Mouse (Mus musculus): ENCODE data around the gene Cytl1. TPM values are rescaled to one million over a fixed set of nuclear protein-coding genes. Genes with fewer than 3 reads are reported as not detected.
A peak's percentile ranks its signal among the peaks of the same experiment; 100 is the strongest.

Gene Cytl1
- 4.4 and 8.1 TPM in 2 replicates for polyA plus RNA-seq (2016; fragmentation: Nextera tagmentation; extraction: Ambion mirVana)

- no peak within 1 kb of the TSS for H3K27ac ChIP-seq
Measured at GRCm38 (mm10) chr5:37735224-37735623, at the start of gene Cytl1. TSS of gene Cytl1 (plus strand) at chr5:37735519.

GRCm38 (mm10) chr5:37692759-37693158 is 42.6 kb upstream of the Cytl1 start:
- H3K4me3 ChIP-seq, result no peak overlapping the region
- H3K27ac ChIP-seq, result no peak overlapping the region
- H3K27me3 ChIP-seq, result no peaks in the 10 kb centered on the region
- no peak overlapping the region for H3K4me2 ChIP-seq (replicated peaks)
- WGBS, result 80% methylated on average over 3 of the region's 3 CpGs
- H3K36me3 ChIP-seq, result no peaks in the 10 kb centered on the region
- H3K9me3 ChIP-seq, result no peaks in the 10 kb centered on the region
- ATAC-seq (ENCODE audit: insufficient number of reproducible peaks, insufficient read depth, low FRiP score, low TSS enrichment), result no peak
- H3K9ac ChIP-seq, result no peak overlapping the region
- H3K4me1 ChIP-seq, result no peaks in the 10 kb centered on the region

More at GRCm38 (mm10) chr5:37735224-37735623, at the start of gene Cytl1:
- 0 out of 2 replicates have a peak, but pooled peaks cover 5% of the 10 kb centered on the region for H3K9me3 ChIP-seq
- H3K4me3 ChIP-seq, result no peak within 1 kb of the TSS
- H3K27me3 ChIP-seq, result no peaks in the 10 kb centered on the region
- H3K36me3 ChIP-seq, result no peaks in the 10 kb centered on the region
- peaks cover 5% of the 10 kb centered on the region for H3K4me1 ChIP-seq
- H3K9ac ChIP-seq, result no peak within 1 kb of the TSS
- no peak for ATAC-seq (ENCODE audit: insufficient number of reproducible peaks, insufficient read depth, low FRiP score, low TSS enrichment)
- 42% methylated on average over 5 of the region's 5 CpGs for WGBS
- H3K4me2 ChIP-seq (replicated peaks), result no peak within 1 kb of the TSS

- no peaks in the 10 kb centered on the region for H3K36me3 ChIP-seq
- H3K9me3 ChIP-seq, result no peaks in the 10 kb centered on the region
- no peak overlapping the region for H3K4me3 ChIP-seq
- no peak overlapping the region for H3K4me2 ChIP-seq (replicated peaks)
- no peak for ATAC-seq (ENCODE audit: insufficient number of reproducible peaks, insufficient read depth, low FRiP score, low TSS enrichment)
- no peaks in the 10 kb centered on the region for H3K27me3 ChIP-seq
- H3K9ac ChIP-seq, result no peak overlapping the region
- H3K27ac ChIP-seq, result no peak overlapping the region
- 39% methylated on average over 4 of the region's 4 CpGs for WGBS
- no peaks in the 10 kb centered on the region for H3K4me1 ChIP-seq
Measured at GRCm38 (mm10) chr5:37695773-37696172, 39.5 kb upstream of the Cytl1 start.

- H3K27me3 ChIP-seq, result no peaks in the 10 kb centered on the region
- H3K9me3 ChIP-seq, result no peaks in the 10 kb centered on the region
- H3K9ac ChIP-seq, result no peak overlapping the region
- H3K4me2 ChIP-seq (replicated peaks), result no peak overlapping the region
- H3K36me3 ChIP-seq, result no peaks in the 10 kb centered on the region
- H3K4me1 ChIP-seq, result no peaks in the 10 kb centered on the region
- no peak overlapping the region for H3K27ac ChIP-seq
- no peak overlapping the region for H3K4me3 ChIP-seq
- 87% methylated on average over 7 of the region's 7 CpGs for WGBS
- ATAC-seq (ENCODE audit: insufficient number of reproducible peaks, insufficient read depth, low FRiP score, low TSS enrichment), result no peak
Measured at GRCm38 (mm10) chr5:37697286-37697685, 38.0 kb upstream of the Cytl1 start.

- H3K4me2 ChIP-seq (replicated peaks), result no peak overlapping the region
- H3K4me3 ChIP-seq, result no peak overlapping the region
- no peaks in the 10 kb centered on the region for H3K4me1 ChIP-seq
- no peaks in the 10 kb centered on the region for H3K27me3 ChIP-seq
- H3K9ac ChIP-seq, result no peak overlapping the region
- 68% methylated on average over 12 of the region's 12 CpGs for WGBS
- H3K36me3 ChIP-seq, result no peaks in the 10 kb centered on the region
- no peaks in the 10 kb centered on the region for H3K9me3 ChIP-seq
- H3K27ac ChIP-seq, result no peak overlapping the region
- no peak for ATAC-seq (ENCODE audit: insufficient number of reproducible peaks, insufficient read depth, low FRiP score, low TSS enrichment)
Measured at GRCm38 (mm10) chr5:37699757-37700156, 35.6 kb upstream of the Cytl1 start.

GRCm38 (mm10) chr5:37704962-37705361 is 30.4 kb upstream of the Cytl1 start:
- H3K27ac ChIP-seq, result no peak overlapping the region
- H3K9ac ChIP-seq, result no peak overlapping the region
- H3K9me3 ChIP-seq, result peaks cover 5% of the 10 kb centered on the region; the same call in 1 of the 2 replicates
- H3K27me3 ChIP-seq, result no peaks in the 10 kb centered on the region
- ATAC-seq (ENCODE audit: insufficient number of reproducible peaks, insufficient read depth, low FRiP score, low TSS enrichment), result no peak
- H3K36me3 ChIP-seq, result no peaks in the 10 kb centered on the region
- no peak overlapping the region for H3K4me2 ChIP-seq (replicated peaks)
- H3K4me1 ChIP-seq, result no peaks in the 10 kb centered on the region
- H3K4me3 ChIP-seq, result no peak overlapping the region
- 80% methylated on average over 2 of the region's 2 CpGs for WGBS

- no peak overlapping the region for H3K27ac ChIP-seq
- H3K9me3 ChIP-seq, result peaks cover 5% of the 10 kb centered on the region; the same call in 1 of the 2 replicates
- H3K27me3 ChIP-seq, result no peaks in the 10 kb centered on the region
- WGBS, result 62% methylated on average over 3 of the region's 3 CpGs
- H3K36me3 ChIP-seq, result no peaks in the 10 kb centered on the region
- H3K4me3 ChIP-seq, result no peak overlapping the region
- no peaks in the 10 kb centered on the region for H3K4me1 ChIP-seq
- ATAC-seq (ENCODE audit: insufficient number of reproducible peaks, insufficient read depth, low FRiP score, low TSS enrichment), result no peak
- H3K4me2 ChIP-seq (replicated peaks), result no peak overlapping the region
- H3K9ac ChIP-seq, result no peak overlapping the region
Measured at GRCm38 (mm10) chr5:37708124-37708523, 27.2 kb upstream of the Cytl1 start.

GRCm38 (mm10) chr5:37709257-37709904 is 25.9 kb upstream of the Cytl1 start:
- H3K27me3 ChIP-seq, result no peaks in the 10 kb centered on the region
- no peaks in the 10 kb centered on the region for H3K4me1 ChIP-seq
- H3K36me3 ChIP-seq, result no peaks in the 10 kb centered on the region
- H3K4me2 ChIP-seq (replicated peaks), result no peak overlapping the region
- WGBS, result 94% methylated on average over 5 of the region's 5 CpGs
- H3K9ac ChIP-seq, result no peak overlapping the region
- peaks cover 5% of the 10 kb centered on the region; the same call in 1 of the 2 replicates for H3K9me3 ChIP-seq
- no peak overlapping the region for H3K27ac ChIP-seq
- ATAC-seq (ENCODE audit: insufficient number of reproducible peaks, insufficient read depth, low FRiP score, low TSS enrichment), result no peak
- no peak overlapping the region for H3K4me3 ChIP-seq

- Histone ChIP-seq H3K27me3 (peaks cover 29% of the 10 kb centered on the region), H3K4me3 (peak within 1 kb of the TSS; percentile 48), H3K4me2 (replicated peaks) (peak within 1 kb of the TSS; percentile 88), H3K27ac (no peak within 1 kb of the TSS), H3K9ac (peak within 1 kb of the TSS; percentile 34), H3K4me1 (peaks cover 4% of the 10 kb centered on the region; the same call in 1 of the 2 replicates), H3K36me3 (no peaks in the 10 kb centered on the region), H3K9me3 (no peaks in the 10 kb centered on the region)
- WGBS, result under 1% methylated on average over 40 of the region's 40 CpGs
- peak; percentile 78 for ATAC-seq (ENCODE audit: insufficient number of reproducible peaks, insufficient read depth, low FRiP score, low TSS enrichment)
Measured at GRCm38 (mm10) chr5:37716505-37717372, 18.6 kb upstream of the Cytl1 start, which contains the start of gene Stk32b. TSS of gene Stk32b (minus strand) at chr5:37717171.

GRCm38 (mm10) chr5:37717384-37717963 is 17.8 kb upstream of the Cytl1 start:
- peaks cover 29% of the 10 kb centered on the region for H3K27me3 ChIP-seq
- peak overlapping the region; percentile 48 for H3K4me3 ChIP-seq
- under 1% methylated on average over 14 of the region's 14 CpGs for WGBS
- peak overlapping the region; percentile 88 for H3K4me2 ChIP-seq (replicated peaks)
- peak overlapping the region; percentile 34 for H3K9ac ChIP-seq
- H3K27ac ChIP-seq, result no peak overlapping the region
- H3K4me1 ChIP-seq, result peaks cover 4% of the 10 kb centered on the region; the same call in 1 of the 2 replicates
- H3K36me3 ChIP-seq, result no peaks in the 10 kb centered on the region
- H3K9me3 ChIP-seq, result no peaks in the 10 kb centered on the region
- peak; percentile 55; the same call in 1 of the 2 replicates for ATAC-seq (ENCODE audit: insufficient number of reproducible peaks, insufficient read depth, low FRiP score, low TSS enrichment)

GRCm38 (mm10) chr5:37720670-37721069 is 14.6 kb upstream of the Cytl1 start:
- no peaks in the 10 kb centered on the region for H3K36me3 ChIP-seq
- no peak for ATAC-seq (ENCODE audit: insufficient number of reproducible peaks, insufficient read depth, low FRiP score, low TSS enrichment)
- H3K9me3 ChIP-seq, result no peaks in the 10 kb centered on the region
- H3K4me1 ChIP-seq, result peaks cover 8% of the 10 kb centered on the region; the same call in 1 of the 2 replicates
- no peak overlapping the region for H3K27ac ChIP-seq
- H3K4me2 ChIP-seq (replicated peaks), result no peak overlapping the region
- H3K4me3 ChIP-seq, result no peak overlapping the region
- WGBS, result 15% methylated on average over 6 of the region's 6 CpGs
- peaks cover 22% of the 10 kb centered on the region for H3K27me3 ChIP-seq
- H3K9ac ChIP-seq, result no peak overlapping the region
